Mouse (Mus musculus) G1E (cell line): Measurements from ENCODE around the gene Crtam. TPM values are rescaled to one million over a fixed set of nuclear protein-coding genes. Genes with fewer than 3 reads are reported as not detected.

ENCODE experiments used
- ATAC-seq: 2 replicates; pipeline ENCODE4 v1.8.0; 2016; ENCODE audit warnings: mild to moderate bottlenecking; ENCODE audit not compliant: insufficient number of reproducible peaks, poor library complexity, low FRiP score, severe bottlenecking; ENCODE audit errors: extremely low read depth
- DNase-seq: peaks from one replicate; pipeline ENCODE4 v3.0.0; 2012; ENCODE audit warnings: low spot score
- H3K27me3 ChIP-seq: 2 replicates; pipeline ENCODE4 v1.6.1; 2012; ENCODE audit warnings: mild to moderate bottlenecking, low read length, inconsistent platforms; ENCODE audit not compliant: insufficient read depth
- H3K36me3 ChIP-seq: replicated peaks from 2 replicates; pipeline ENCODE3; 2012; ENCODE audit warnings: mild to moderate bottlenecking, inconsistent platforms
- H3K4me1 ChIP-seq: 2 replicates; pipeline ENCODE4 v1.6.1; 2012; ENCODE audit warnings: low read depth, low read length, inconsistent platforms, mixed read lengths; ENCODE audit not compliant: insufficient read depth
- H3K4me3 ChIP-seq: 2 replicates; pipeline ENCODE4 v1.5.1; 2012; ENCODE audit warnings: low read depth, mild to moderate bottlenecking, inconsistent platforms, low read length, moderate library complexity, mixed read lengths
- H3K9me3 ChIP-seq: replicated peaks from 2 replicates; pipeline ENCODE4 v1.6.1; 2012; ENCODE audit warnings: inconsistent platforms
- CTCF ChIP-seq: IDR thresholded peaks from 2 replicates; pipeline ENCODE4 v1.5.1; 2012; ENCODE audit warnings: low read depth, low read length, inconsistent platforms, mixed read lengths
- GATA1 ChIP-seq: IDR thresholded peaks from 2 replicates; pipeline ENCODE4 v1.6.1; 2012; ENCODE audit warnings: borderline replicate concordance, low read length, inconsistent platforms, mixed read lengths
- GATA2 ChIP-seq: IDR thresholded peaks from 2 replicates; pipeline ENCODE4 v1.6.1; 2012; ENCODE audit warnings: low read depth, low read length, inconsistent platforms, borderline replicate concordance
- POLR2AphosphoS5 ChIP-seq: IDR thresholded peaks from 2 replicates; pipeline ENCODE4 v1.6.1; 2012; ENCODE audit warnings: low read depth, low read length, inconsistent platforms; ENCODE audit not compliant: insufficient replicate concordance
- TAL1 ChIP-seq: conservative IDR thresholded peaks from 2 replicates; pipeline ENCODE4 v1.6.1; 2012; ENCODE audit warnings: low read depth, low read length, inconsistent platforms, mixed read lengths
- polyA plus RNA-seq: library from polyadenylated mRNA; stranded (reverse); fragments of >175 nt; gene quantifications from 2 replicates; pipeline ENCODE4 v1.2.3, GENCODE M21; 2012
- total RNA-seq, 2 experiments: library from RNA; stranded (forward) in 1 of 2; stranded (reverse) in 1 of 2; fragments of 200-1000 nt in 1 of 2; fragments of >200 nt in 1 of 2; fragmentation: Nextera tagmentation in 1 of 2; gene quantifications; 2 replicates each; pipeline ENCODE4 v1.2.3; 2014 to 2017

Crtam gene
- total and polyA plus RNA-seq, 3 experiments = 0.05 TPM; not detected in 2

DNA sequence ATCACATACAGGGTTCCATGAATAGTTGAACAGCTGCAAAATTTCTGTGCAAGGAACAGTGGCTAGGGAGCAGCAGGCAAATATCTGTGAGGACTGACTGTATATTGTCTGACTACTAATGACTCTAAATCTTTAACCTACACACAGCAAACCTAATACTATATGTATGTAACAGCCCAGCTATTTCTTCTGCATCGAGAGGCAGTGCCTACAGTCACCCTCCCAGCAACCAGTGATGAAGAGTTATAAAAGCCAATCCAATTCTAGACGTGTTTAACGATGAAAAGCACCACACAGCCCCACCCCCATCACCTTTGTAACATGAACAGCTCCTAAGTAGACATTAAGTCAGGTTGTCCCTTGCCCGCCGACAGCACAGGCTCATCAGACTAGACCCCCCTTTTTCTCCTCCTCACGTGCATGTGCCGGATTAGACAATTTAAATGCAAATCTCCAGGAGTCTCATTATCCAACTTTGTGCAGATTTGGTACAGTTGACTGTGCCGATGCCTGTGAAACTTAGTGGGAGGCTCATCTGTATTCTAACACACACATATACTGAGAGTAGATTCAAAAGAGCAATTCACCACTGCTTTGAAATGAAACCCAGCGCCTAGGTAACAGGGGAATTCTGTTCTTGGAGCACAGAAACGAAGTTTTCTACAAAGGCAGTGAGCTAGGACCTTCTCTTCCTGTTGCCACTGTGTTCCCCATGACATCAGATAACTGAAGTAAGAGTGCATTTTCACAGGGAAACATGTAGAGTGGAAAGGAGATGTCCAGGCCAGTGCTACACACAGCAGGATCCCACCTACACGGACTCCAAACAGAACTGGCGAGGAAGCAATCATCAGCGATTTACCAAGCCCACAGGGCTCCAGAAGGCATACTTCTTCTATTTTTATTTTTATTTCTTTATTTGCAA, 7.3 kb upstream of the Crtam start:
- H3K4me1 ChIP-seq = no peaks in the 10 kb centered on the region
- H3K27me3 ChIP-seq = no peaks in the 10 kb centered on the region
- DNase-seq (no peak), ATAC-seq (no peak)
- H3K9me3 ChIP-seq = no peaks in the 10 kb centered on the region
- H3K4me3 ChIP-seq = no peak overlapping the region
- TF ChIP-seq GATA1 = no peak
- no peak for TF ChIP-seq TAL1
- no peak for TF ChIP-seq CTCF
- no peak for TF ChIP-seq GATA2
- TF ChIP-seq POLR2AphosphoS5 = no peak
- peaks cover 39% of the 10 kb centered on the region for H3K36me3 ChIP-seq

DNA sequence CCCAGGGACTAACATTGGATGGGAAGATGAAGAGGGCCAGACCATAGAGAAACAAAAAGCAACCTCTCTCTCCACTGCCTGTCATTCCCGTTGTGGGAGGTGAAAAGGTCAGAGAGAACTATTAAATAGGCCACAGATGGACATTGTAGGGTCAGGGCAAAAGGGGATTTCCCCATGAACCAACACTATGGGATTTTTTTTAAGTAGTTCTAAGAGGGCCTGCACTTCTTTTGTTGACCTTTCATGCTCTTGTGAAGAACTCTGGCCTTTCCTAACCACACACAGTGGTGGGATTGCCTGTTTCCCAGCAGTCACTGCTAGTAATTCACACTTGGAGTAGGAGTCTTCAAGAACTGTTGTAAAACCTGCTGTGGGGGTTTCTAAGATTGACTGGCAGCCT, 3.4 kb upstream of the Crtam start:
- H3K9me3 ChIP-seq = no peaks in the 10 kb centered on the region
- peaks cover 3% of the 10 kb centered on the region; the same call in 1 of the 2 replicates for H3K27me3 ChIP-seq
- ATAC-seq = no peak
- no peak overlapping the region for H3K4me3 ChIP-seq
- TF ChIP-seq GATA1 (no peak), GATA2 (no peak), POLR2AphosphoS5 (no peak), CTCF (no peak), TAL1 (no peak)
- DNase-seq = no peak
- H3K36me3 ChIP-seq = peaks cover 9% of the 10 kb centered on the region
- no peaks in the 10 kb centered on the region for H3K4me1 ChIP-seq

DNA sequence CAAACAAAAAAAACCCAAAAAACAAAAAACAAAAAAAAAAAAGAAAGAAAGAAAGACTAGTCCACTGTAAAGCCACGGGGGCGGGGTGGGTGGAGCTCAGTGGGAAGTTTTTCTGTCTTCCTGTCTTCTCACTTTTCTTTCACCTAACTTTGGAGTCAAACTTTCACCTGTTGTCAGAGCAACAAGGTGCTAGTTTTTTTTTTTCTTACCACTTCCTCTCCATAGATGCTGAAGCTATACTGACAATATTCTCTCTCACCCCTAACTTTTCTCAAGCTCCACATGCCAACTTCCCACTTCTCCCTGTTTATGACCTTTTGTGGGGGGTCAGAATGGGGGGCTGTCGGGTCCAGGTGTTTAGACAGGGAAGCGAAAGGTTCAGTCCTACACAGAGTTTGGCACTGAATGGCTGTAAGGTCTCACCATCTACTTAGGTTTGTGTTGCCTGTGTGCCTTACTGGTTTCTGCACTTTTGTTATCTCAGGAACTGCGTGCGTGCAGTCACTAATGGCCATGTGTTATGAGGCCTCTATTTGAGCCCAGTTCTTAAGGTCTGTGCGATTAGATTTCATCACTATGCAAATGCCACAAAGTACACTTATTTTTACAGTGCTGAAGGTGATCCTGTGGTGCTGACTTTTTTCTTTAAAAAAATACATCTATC, 7.2 kb downstream of the Crtam start:
- DNase-seq = no peak
- TF ChIP-seq POLR2AphosphoS5 (no peak), TAL1 (no peak), GATA1 (no peak), GATA2 (no peak), CTCF (no peak)

DNA sequence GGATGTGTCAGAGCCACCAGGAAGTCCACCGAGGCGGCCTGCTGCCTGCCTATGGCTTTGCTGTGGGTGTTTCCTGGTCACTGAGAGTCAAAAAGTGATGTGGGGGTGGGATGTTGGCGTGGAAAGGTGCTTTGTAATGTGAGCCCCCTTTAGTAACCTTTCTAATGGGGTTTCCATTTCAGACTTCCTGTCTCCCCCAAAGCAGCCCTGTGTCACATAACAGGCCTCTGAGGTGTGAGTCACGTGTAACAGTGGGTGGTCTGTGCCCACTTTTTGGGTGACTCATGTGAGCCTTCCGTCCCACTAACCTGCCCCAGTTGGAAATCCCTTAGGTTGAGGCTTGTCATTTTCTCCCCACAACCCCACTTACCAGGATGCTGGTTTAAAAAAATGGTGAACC, 10.4 kb downstream of the Crtam start:
- ATAC-seq (no peak), DNase-seq (no peak)
- no peaks in the 10 kb centered on the region for H3K9me3 ChIP-seq
- H3K27me3 ChIP-seq = peaks cover 6% of the 10 kb centered on the region
- H3K4me3 ChIP-seq = no peak overlapping the region
- no peaks in the 10 kb centered on the region for H3K36me3 ChIP-seq
- TF ChIP-seq TAL1 (no peak), GATA2 (no peak), GATA1 (no peak), POLR2AphosphoS5 (no peak), CTCF (no peak)
- no peaks in the 10 kb centered on the region for H3K4me1 ChIP-seq

More for the DNA sequence above, 7.2 kb downstream of the Crtam start:
- no peak for ATAC-seq
- no peak overlapping the region for H3K4me3 ChIP-seq
- no peaks in the 10 kb centered on the region for H3K36me3 ChIP-seq
- H3K4me1 ChIP-seq = no peaks in the 10 kb centered on the region
- no peaks in the 10 kb centered on the region for H3K9me3 ChIP-seq
- peaks cover 13% of the 10 kb centered on the region for H3K27me3 ChIP-seq

DNA sequence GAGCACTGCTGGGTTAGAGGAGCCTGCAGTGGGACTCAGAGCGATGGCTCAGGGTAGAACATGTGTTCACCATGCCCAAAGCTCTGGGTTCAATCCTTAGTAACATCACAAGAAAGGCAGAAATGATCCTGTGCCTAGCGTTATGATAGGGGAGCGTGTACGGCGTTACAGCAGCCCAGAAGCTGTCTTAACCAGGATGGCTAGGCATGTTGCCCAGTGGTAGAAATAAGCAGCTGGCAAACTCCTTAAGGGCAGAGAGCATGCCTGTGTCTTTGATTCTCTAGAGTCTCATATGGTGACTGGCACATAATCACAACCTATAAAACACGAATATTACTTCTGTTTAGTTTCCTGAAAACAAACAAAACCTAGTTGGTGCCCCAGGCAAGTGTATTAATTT, 12.9 kb downstream of the Crtam start:
- DNase-seq = no peak
- no peaks in the 10 kb centered on the region for H3K36me3 ChIP-seq

DNA sequence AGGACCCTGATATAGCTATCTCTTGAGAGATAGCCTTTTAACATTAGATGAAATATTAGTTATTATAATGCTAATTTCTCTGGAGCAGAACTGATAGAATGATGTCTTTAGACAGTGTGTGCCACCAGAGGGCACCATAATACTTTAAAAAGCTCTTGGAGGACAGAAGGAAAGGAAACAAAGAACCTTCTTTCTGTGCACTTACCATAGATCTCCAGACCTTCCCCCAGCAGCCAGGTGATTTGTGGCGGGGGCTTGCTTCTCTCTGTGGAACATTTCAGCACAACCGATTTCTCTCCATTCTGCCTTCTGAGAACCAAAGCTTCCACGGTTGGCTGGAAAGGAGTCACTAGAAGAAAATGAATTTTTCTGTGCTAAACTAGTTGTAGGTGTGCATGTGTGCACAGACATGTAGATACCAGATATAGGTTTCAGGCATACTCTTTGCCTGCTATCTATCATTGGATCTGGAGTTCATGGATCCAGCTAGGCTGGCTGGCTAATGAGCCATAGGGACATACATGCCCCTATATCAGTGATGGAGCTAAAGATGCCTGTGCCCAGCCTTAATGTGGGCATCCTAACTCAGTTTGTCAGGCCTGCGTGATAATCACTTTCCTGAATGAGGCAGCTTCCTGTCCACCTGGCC, 14.4 kb downstream of the Crtam start:
- H3K4me1 ChIP-seq = no peaks in the 10 kb centered on the region
- ATAC-seq (no peak), DNase-seq (peak; percentile 8)
- no peaks in the 10 kb centered on the region for H3K9me3 ChIP-seq
- H3K4me3 ChIP-seq = no peak overlapping the region
- H3K27me3 ChIP-seq = peaks cover 14% of the 10 kb centered on the region
- TF ChIP-seq GATA2 (no peak), GATA1 (no peak), CTCF (no peak), POLR2AphosphoS5 (no peak), TAL1 (no peak)
- no peaks in the 10 kb centered on the region for H3K36me3 ChIP-seq

More for the DNA sequence above, 12.9 kb downstream of the Crtam start:
- TF ChIP-seq TAL1 = no peak
- TF ChIP-seq GATA2 = no peak
- no peak for TF ChIP-seq GATA1
- no peak for TF ChIP-seq CTCF
- TF ChIP-seq POLR2AphosphoS5 = no peak
- Histone ChIP-seq H3K4me3 (no peak overlapping the region), H3K9me3 (no peaks in the 10 kb centered on the region), H3K27me3 (peaks cover 14% of the 10 kb centered on the region), H3K4me1 (no peaks in the 10 kb centered on the region)
- no peak for ATAC-seq
